Mouse (Mus musculus) cerebellum, adult 2 months (tissue): ENCODE measurements around the gene Dock1.

Source experiments
- CTCF ChIP-seq: fragments of 200-500 bp; IDR thresholded peaks from 2 replicates; pipeline ENCODE4 v1.5.1; 2011; ENCODE audit warnings: low read depth, mild to moderate bottlenecking, control low read depth, low read length, moderate library complexity, borderline replicate concordance; ENCODE audit not compliant: insufficient read depth
- POLR2A ChIP-seq: fragments of 200-500 bp; IDR thresholded peaks from 2 replicates; pipeline ENCODE4 v1.6.1; 2011; ENCODE audit warnings: low read length, control low read depth, borderline replicate concordance; ENCODE audit not compliant: insufficient read depth

DNA sequence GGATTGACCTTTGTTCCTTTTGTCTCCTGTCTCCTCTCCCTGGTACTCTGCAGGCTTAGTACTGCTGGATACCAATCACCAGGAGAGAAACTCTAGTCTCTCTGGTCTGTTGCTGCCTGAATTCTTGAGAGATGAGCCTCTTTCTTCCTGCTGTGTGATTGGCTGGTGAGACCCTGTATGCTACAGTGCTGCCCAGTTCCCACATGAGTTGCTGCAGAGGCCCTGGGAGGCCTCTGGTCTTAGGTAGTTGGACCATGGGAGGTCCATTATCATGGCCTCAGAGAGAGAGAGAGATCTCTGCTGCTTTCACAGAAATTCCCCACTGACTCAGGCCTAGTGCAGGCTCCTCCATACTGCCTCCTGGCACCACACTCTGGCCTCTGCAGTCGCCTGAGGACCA lies 79.2 kb downstream of the Dock1 start:
- TF ChIP-seq CTCF (no peak), POLR2A (no peak)
